Mouse (Mus musculus) erythroblast, embryonic 14.5 days (primary cell): Measurements from ENCODE around the gene Atrnl1.

Experiments used
- GATA1 ChIP-seq: IDR thresholded peaks from 2 replicates; pipeline ENCODE4 v1.6.1; 2012; ENCODE audit warnings: low read length, inconsistent platforms, mixed read lengths
- TAL1 ChIP-seq: IDR thresholded peaks from 3 replicates; pipeline ENCODE4 v1.6.1; 2012; ENCODE audit warnings: low read length, inconsistent platforms, mixed read lengths

GRCm38 (mm10) chr19:57727009-57727408, 116.2 kb downstream of the Atrnl1 start:
- TF ChIP-seq GATA1 (no peak), TAL1 (no peak)
